Mouse (Mus musculus): ENCODE data around the gene St5.

The St5 gene

DNA sequence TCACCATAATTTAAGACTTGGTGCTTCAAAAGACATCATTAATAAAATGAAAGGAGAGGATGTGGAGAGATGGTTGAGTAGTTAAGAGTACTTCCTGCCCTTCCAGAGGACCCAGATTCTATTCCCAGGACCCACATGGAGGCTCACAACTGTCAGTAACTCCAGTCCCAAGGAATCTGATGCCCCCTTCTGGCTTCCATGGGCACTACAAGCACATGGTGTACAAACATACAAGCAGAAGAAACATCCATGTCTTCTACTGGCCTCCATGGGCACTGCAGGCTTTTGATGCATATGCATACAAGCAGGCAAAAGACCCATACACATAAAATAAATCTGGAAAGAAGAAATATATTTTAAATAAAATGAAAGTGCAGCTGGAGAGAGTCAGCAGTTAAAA is 3.2 kb downstream of the St5 start:
- no peak for DNase-seq (ENCODE audit: low spot score in 2 of 2)

- no peak for DNase-seq (ENCODE audit: low spot score in 2 of 2)
Observed at GRCm38 (mm10) chr7:109695339-109695726, 8.1 kb downstream of the St5 start.

DNA sequence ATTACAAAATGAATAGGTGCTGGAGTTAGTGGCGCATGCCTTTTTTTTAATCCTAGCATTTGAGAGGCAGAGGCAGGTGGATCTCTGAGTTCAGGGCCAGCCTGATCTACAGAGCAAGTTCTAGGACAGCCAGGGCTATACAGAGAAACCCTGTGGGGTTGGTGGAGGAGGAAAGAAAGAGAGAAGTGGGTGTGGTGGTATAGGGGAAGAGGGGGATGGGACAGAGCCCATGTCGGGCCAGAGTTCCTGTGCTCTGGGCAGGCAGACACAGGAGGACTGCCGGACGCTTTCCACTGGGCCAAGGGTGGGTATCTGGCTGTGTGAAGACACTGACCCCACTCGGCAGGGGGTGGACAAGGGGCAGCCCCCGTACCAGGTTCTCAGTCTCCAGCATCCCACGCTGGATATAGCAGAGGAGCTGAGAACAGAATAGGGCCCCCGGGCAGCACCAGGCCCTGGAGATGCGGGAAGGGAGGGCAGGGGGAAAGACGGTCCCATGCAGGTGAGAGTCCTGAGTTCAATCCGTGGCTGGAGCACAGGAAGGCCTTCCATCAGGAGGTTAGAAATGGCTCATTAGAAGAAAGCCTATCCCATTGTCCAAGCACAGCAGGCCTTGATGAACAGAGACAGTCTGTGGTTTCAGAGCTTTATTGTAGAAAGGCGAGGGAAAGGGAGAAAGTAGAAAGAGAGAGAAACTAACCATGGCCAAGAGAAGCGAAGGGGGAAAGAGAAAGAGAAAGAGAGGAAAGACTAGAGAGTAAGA is 8.6 kb downstream of the St5 start:
- no peak for DNase-seq (ENCODE audit: low spot score in 2 of 2)

DNA sequence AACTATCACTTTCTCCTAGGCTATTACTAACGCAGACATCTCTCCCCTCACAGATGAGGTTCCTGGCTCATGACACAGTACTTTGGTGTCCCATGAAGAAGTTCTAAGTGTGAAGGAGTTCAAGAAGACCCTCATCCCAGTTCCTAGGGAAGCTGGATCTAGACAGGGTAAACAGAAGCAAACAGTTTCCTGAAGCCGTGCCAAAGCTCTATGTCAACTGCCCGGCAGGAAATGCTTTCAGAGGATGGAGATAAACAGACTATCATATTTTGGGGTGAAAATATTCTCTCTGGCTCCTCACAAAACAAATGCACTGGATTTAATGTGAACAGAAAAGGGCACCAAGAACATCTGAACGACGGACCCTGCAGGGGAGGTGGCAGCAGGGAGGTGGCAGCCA is 12.4 kb downstream of the St5 start:
- DNase-seq (ENCODE audit: low spot score in 2 of 2): no peak

DNA sequence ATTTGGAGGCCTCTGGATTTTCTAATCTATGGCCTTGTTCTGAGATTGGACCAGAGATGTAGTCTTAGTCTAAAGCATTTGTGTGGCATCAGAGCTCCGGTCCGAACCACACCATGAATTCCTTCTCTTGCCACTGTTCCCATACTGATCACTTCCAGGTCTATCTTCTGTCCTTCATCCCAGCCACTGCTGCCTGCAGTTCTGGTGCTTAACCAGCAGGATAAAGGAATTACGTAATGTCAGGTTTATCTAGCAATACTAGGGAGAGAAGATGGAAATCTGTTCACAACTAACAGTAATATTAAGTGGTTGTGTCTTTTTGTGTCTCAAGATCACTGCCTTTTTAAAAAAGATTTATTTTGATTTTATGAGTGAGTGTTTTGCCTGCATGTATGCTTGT is 13.3 kb downstream of the St5 start:
- DNase-seq (ENCODE audit: low spot score in 2 of 2): no peak

- DNase-seq (ENCODE audit: low spot score in 2 of 2): no peak
Observed at GRCm38 (mm10) chr7:109686585-109687128, 16.7 kb downstream of the St5 start.

DNA sequence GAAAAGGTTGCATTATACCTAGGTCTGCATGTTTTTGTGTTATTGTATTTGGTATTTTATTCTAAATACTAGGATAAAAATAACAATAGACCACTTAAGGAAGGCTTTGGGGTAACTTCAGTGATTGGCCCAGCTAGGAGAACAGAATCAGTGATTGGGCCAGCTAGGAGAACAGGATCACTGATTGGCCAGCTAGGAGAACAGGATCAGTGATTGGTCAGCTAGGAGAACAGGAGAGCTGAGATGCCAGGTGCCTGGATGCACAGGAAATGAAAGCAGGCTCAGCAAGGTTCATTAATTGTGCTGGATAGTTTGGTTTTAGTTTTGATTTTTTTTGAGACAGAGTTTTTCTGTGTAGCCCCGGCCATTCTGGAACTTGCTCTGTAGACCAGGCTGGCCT is 22.5 kb downstream of the St5 start:
- no peak for DNase-seq (ENCODE audit: low spot score in 2 of 2)

DNA sequence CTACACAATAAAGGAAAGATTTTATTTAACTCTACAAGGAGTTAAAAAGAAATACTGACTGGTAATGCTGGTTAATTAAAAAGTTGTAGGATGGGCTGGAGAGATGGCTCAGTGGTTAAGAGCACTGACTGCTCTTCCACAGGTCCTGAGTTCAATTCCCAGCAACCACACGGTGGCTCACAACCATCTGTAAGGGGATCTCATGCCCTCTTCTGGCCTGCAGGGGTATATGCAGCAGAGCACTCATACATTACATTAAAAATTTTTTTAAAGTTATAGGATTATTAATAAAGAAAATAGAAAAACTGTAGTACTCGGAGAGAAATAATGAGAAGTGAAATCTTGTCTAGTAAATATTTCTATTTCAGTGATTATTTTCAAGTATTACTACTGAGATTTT is 23.1 kb downstream of the St5 start:
- DNase-seq (ENCODE audit: low spot score in 2 of 2): no peak

- no peak for DNase-seq (ENCODE audit: low spot score in 2 of 2)
Observed at GRCm38 (mm10) chr7:109674944-109675628, 28.3 kb downstream of the St5 start.

DNA sequence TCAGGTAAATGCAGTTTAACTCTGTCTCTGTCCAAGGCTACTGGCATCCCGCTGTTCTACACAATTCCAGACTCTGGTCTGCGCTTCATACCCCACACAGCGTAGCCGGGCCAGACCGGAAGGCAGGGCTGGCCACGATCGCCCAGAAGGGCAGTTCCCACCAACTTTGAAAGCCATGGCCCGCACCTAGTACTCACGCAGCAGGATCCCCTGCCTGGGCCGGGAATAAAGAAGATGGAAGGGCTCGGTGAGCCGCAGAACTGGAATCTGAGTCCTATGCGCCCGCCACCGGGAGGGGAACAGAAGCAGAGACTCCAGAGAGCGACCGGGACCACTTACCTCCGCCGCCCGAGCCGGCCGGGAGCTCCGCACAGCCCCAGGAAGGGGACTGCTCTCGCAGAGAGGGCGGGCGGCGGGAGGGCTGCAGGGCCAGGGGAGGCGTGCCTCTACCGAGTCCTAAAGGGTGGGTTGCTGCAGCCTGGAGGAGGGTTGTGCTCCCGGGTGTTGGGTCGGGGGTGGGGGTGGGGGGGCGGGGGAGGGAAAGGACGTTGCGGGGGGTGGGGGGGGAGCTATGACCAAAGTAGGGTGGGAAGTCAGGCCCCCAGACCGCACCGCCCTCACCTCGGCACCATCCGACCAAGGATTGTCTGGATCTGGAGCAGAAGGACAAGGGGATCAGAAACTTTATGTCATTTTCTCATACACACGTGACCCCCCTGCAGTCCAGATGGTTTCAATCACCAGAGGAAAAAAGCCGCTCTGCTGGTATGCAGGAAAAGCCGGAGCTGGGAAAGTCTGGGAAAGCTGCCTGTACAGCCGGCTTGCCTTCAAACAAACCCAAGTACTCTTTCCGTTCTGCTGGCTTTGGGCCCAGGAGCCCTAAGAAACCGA is 31.6 kb downstream of the St5 start:
- peak; percentile 30 to 72 for DNase-seq (ENCODE audit: low spot score in 2 of 2)

DNA sequence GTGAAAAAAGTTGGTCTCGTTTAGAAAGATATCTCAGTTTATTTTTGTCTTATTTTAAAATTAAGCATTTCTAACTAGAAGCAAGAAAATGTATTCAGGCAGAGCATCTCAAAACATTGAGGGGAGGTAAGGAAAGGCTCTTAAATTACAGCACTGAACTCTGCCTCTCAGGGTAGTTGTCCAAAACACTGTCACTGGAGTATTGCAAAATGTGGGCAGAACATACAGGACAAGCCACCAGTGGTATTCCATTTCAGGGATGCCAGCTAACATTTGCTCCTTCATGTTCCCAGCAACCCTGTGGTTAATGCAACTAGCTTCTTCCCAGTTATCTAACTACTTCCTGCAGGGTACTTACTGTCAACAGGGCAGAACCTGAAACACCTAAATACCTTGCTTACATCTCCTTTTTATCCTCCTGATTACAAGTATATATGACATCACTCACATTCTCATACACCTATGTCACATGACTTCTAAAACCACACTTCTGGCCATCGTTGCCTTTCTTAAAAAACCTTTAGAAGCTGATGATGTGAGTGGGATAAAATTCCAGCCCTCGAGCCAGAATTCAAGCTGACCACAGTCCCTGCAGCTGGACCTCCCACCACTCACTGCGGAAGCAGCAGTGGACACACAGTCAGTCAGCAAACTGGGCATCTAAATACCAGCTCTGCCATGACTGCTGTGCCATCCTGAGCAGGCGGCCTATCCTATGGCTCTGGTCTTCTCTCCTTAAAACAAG is 33.8 kb downstream of the St5 start:
- no peak for DNase-seq (ENCODE audit: low spot score in 2 of 2)

DNA sequence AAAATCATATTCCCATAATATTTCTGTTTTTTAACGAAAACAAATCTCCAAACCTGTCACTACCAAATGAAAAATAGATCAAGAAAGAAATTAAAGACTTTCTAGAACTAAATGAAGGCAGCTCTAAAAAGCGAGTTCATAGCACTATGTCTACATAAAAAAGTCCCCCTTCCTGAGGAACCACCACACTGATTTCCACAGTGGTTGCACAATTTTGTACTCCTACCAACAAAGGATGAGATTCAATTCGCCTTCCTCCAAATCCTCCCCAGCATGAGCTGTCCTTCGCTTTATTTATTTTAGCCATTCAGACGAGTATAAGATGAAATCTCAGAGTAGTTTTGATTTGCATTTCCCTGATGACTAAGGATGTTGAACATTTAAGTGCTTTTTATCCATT is 36.7 kb downstream of the St5 start:
- no peak for DNase-seq (ENCODE audit: low spot score in 2 of 2)

DNA sequence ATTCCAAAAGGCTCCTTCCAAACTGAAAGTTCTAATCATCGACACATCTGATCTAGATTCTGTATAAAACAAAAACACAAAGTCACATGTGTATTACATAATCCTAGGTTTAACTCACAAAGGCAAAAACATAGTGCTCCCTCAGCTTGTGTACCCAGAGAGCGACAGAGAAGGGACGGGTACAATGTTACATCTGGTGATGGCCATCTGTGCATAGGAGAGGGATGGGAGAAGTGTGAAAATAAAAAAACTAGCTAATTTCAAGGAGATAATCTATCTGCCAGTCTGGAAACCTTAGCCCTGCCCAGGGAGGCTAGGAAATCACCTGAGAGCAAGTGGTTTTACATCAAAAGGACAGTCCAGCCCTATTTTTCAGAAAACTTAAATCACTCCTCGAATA is 40.8 kb downstream of the St5 start:
- DNase-seq (ENCODE audit: low spot score in 2 of 2): no peak

DNA sequence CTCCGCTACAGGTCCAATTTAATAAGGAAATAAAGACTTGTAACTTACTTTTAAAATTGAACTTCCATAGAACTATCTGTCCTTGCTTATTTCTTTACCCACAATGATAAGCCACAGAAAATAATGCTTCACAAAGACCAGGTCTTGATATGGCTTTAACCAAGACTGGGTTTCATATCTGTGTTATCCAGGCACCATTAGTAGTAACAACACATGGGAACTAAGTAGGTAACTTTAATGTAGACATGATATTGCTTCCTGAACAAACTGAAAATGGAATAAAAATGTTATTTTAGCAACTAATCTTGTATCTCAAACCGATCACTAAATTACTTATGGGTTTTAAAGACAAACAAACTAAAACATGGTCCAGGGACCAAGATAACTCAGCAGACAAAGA is 44.1 kb downstream of the St5 start:
- no peak for DNase-seq (ENCODE audit: low spot score in 2 of 2)

GRCm38 (mm10) chr7:109657884-109658283 is 45.5 kb downstream of the St5 start:
- no peak for DNase-seq (ENCODE audit: low spot score in 2 of 2)

GRCm38 (mm10) chr7:109654871-109655270 is 48.5 kb downstream of the St5 start:
- DNase-seq (ENCODE audit: low spot score in 2 of 2): no peak

- no peak for DNase-seq (ENCODE audit: low spot score in 2 of 2)
Observed at GRCm38 (mm10) chr7:109648812-109649594, 54.4 kb downstream of the St5 start.

DNA sequence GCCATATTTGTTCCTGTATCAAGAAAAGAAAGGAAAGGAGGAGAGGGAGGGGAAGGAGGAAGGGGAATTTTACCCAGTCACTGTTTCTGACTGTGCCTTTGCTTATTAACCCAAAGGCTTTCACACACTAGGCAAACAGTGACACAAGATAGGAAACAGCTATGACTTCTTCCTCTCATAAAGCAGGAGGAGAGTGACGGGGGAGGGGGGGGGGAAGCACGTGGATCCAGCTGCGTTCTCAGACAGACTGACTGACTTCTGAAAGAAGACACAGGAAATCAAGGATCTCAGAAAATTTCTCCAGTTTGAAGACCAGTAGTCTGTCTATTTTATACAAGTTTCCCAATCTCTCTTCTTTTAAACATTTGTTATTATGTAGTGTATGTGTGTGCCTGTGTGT is 56.8 kb downstream of the St5 start:
- DNase-seq (ENCODE audit: low spot score in 2 of 2): no peak

- no peak for DNase-seq (ENCODE audit: low spot score in 2 of 2)
Observed at GRCm38 (mm10) chr7:109643305-109643994, 60.0 kb downstream of the St5 start.

DNA sequence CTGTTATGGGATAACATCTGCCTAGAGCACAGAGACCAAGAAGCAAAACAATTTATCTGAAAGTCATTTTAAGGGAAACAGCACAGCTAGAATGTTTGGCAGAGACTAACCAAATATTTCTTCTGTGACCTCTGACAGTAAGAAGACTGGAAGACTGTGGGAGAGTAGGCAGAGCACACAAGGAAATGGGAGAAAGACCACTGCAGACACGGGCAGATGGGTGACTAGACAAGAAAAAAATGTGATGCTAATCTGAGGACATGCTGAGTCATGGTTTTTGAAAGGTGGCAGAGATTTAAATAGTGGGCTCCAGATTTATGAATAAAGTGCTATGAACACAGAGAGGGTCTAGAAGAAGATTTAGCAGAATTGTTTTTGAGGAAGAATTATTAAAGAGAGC is 61.4 kb downstream of the St5 start:
- no peak for DNase-seq (ENCODE audit: low spot score in 2 of 2)
